Mouse (Mus musculus) thymus, adult 2 months (tissue): ENCODE results near the gene Lyrm1.

Experiments used
- CTCF ChIP-seq: fragments of 200-500 bp; IDR thresholded peaks from 2 replicates; pipeline ENCODE4 v1.5.1; 2012; ENCODE audit warnings: mild to moderate bottlenecking, control low read depth, low read length, moderate library complexity, borderline replicate concordance; ENCODE audit not compliant: control insufficient read depth, poor library complexity, insufficient read depth; ENCODE audit errors: extremely low read depth
- POLR2A ChIP-seq: fragments of 200-500 bp; IDR thresholded peaks from 2 replicates; pipeline ENCODE4 v1.6.1; 2012; ENCODE audit warnings: mild to moderate bottlenecking, low read length, control low read depth, moderate library complexity; ENCODE audit not compliant: control insufficient read depth, poor library complexity, insufficient read depth; ENCODE audit errors: extremely low read depth

DNA sequence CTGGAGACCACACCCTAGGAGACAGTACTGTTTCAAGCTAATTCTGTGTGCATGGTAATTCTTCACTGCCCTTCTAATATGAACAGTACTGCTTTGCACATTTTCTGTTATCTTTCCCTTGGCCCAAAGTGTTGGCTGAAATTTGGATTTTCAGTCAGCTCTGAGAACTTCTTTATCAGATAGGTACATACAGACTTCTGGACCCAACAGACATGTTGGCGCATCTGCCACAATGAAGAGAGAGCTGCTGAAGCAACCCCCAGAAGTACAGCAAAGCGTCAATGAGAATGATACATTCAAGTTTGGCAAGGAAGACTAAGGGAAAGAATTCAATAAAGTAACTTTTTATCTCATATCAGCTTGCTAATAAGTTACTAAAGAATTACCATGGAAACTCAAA is 41.3 kb upstream of the Lyrm1 start:
- TF ChIP-seq CTCF = no peak
- TF ChIP-seq POLR2A = no peak
